Mouse (Mus musculus): ENCODE data around the gene Pgm2l1.

- TF ChIP-seq GATA1 (IDR thresholded peaks at IDR 0.05; ENCODE audit: low read length) (no peak; the same call in 1 of the 2 replicates), TAL1 (IDR thresholded peaks at IDR 0.05; ENCODE audit: low read length) (no peak)
Observed at GRCm38 (mm10) chr7:100227158-100227875, at the start of gene Pgm2l1.

Data from erythroblast, embryonic 14.5 days (primary cell).